Mouse (Mus musculus) gastrocnemius, postnatal 4 days (tissue): Measurements from ENCODE around the gene Cmbl. TPM values are rescaled to one million over a fixed set of nuclear protein-coding genes. Genes with fewer than 3 reads are reported as not detected.
"Not testable (repeated sequence)": the region's sequence is repeated elsewhere in the genome, so short reads cannot be mapped to it uniquely, and the experiment has no call there.

Experiments
- DNase-seq, 2 experiments: peaks; one replicate each; pipeline ENCODE4 v3.0.0; 2021 to 2022; ENCODE audit warnings: low spot score in 2 of 2, mixed read lengths in 2 of 2
- total RNA-seq, 2 experiments: library from RNA; stranded (reverse); gene quantifications; 2 replicates each; pipeline ENCODE4 v1.2.3; 2021

The Cmbl gene
- total RNA-seq, 2 experiments from 2014 or later, result 52.5 to 63.7 TPM

- DNase-seq, result no peak
These were observed 8.5 kb downstream of the Cmbl start for GRCm38 (mm10) chr15:31573692-31574091.

GRCm38 (mm10) chr15:31576076-31576475 lies 10.9 kb downstream of the Cmbl start:
- DNase-seq, result no peak

GRCm38 (mm10) chr15:31581086-31581485 lies 15.9 kb downstream of the Cmbl start:
- not testable (repeated sequence) for DNase-seq

GRCm38 (mm10) chr15:31583304-31584085 lies 18.3 kb downstream of the Cmbl start:
- DNase-seq, result no peak

GRCm38 (mm10) chr15:31585238-31585637 lies 20.0 kb downstream of the Cmbl start:
- no peak for DNase-seq

- no peak for DNase-seq
These were observed 20.9 kb downstream of the Cmbl start for GRCm38 (mm10) chr15:31586088-31586487.

GRCm38 (mm10) chr15:31586519-31586918 lies 21.3 kb downstream of the Cmbl start:
- peak; percentile 59 to 83 for DNase-seq

- DNase-seq, result no peak
These were observed 22.6 kb downstream of the Cmbl start for GRCm38 (mm10) chr15:31587789-31588188.

- no peak for DNase-seq
These were observed 23.9 kb downstream of the Cmbl start for GRCm38 (mm10) chr15:31588989-31589640.

GRCm38 (mm10) chr15:31590176-31590575 lies 25.0 kb downstream of the Cmbl start:
- no peak for DNase-seq

GRCm38 (mm10) chr15:31592531-31592930 lies 27.3 kb downstream of the Cmbl start:
- no peak for DNase-seq

- no peak for DNase-seq
These were observed 29.1 kb downstream of the Cmbl start for GRCm38 (mm10) chr15:31594260-31594659.

GRCm38 (mm10) chr15:31595651-31596050 lies 30.5 kb downstream of the Cmbl start:
- no peak for DNase-seq

- DNase-seq, result no peak
These were observed 34.6 kb downstream of the Cmbl start for GRCm38 (mm10) chr15:31599834-31600233.

- DNase-seq, result no peak
These were observed 36.1 kb downstream of the Cmbl start for GRCm38 (mm10) chr15:31601279-31601645.

GRCm38 (mm10) chr15:31601646-31602374 lies 36.6 kb downstream of the Cmbl start, which contains the start of the genes Cct5 and Fam173b:
Cct5 (minus strand) TSS chr15:31601804.
Fam173b (plus strand) TSS chr15:31601852.
- DNase-seq, result peak; percentile 96 to 97

GRCm38 (mm10) chr15:31602426-31602825 lies 37.2 kb downstream of the Cmbl start:
- peak in 1 of 2 experiments; percentile 49 for DNase-seq

GRCm38 (mm10) chr15:31603113-31603512 lies 37.9 kb downstream of the Cmbl start:
- DNase-seq, result no peak

GRCm38 (mm10) chr15:31606821-31607220 lies 41.6 kb downstream of the Cmbl start:
- no peak for DNase-seq

GRCm38 (mm10) chr15:31611027-31611426 lies 45.8 kb downstream of the Cmbl start:
- DNase-seq, result no peak

- DNase-seq, result no peak
These were observed 46.8 kb downstream of the Cmbl start for GRCm38 (mm10) chr15:31611976-31612375.
